Mouse (Mus musculus): Measurements from ENCODE around the gene 2410004B18Rik.

- TF ChIP-seq POLR2A (IDR thresholded peaks at IDR 0.05; ENCODE audit: borderline replicate concordance, insufficient read depth, low read length), result no peak
- TF ChIP-seq CTCF (IDR thresholded peaks at IDR 0.05; ENCODE audit: borderline replicate concordance, insufficient read depth, low read depth, low read length), result no peak
Observed at GRCm38 (mm10) chr3:145953411-145953810, 15.6 kb downstream of the 2410004B18Rik start.
